Mouse (Mus musculus): Measurements from ENCODE around the gene Zfp970.
"Not testable (repeated sequence)": the region's sequence is repeated elsewhere in the genome, so short reads cannot be mapped to it uniquely, and the experiment has no call there.

The Zfp970 gene

GRCm38 (mm10) chr2:177464676-177465075, at the start of gene Zfp970:
Zfp970 (plus strand) TSS chr2:177464733.
- peak; percentile 0 for DNase-seq (ENCODE audit: low read depth, low spot score)

GRCm38 (mm10) chr2:177468222-177468621, 3.7 kb downstream of the Zfp970 start:
- not testable (repeated sequence) for DNase-seq (ENCODE audit: low read depth, low spot score)

- not testable (repeated sequence) for DNase-seq (ENCODE audit: low read depth, low spot score)
Observed at GRCm38 (mm10) chr2:177472261-177472660, 7.7 kb downstream of the Zfp970 start.

GRCm38 (mm10) chr2:177481971-177482370, 17.4 kb downstream of the Zfp970 start:
- DNase-seq (ENCODE audit: low read depth, low spot score): not testable (repeated sequence)

GRCm38 (mm10) chr2:177483238-177483948, 18.9 kb downstream of the Zfp970 start:
- DNase-seq (ENCODE audit: low read depth, low spot score): not testable (repeated sequence)

- peak; percentile 13 for DNase-seq (ENCODE audit: low read depth, low spot score)
Observed at GRCm38 (mm10) chr2:177498067-177498466, 33.5 kb downstream of the Zfp970 start, which contains the start of gene Gm14403. Gm14403 (plus strand) TSS chr2:177498215.

GRCm38 (mm10) chr2:177499182-177499581, 34.6 kb downstream of the Zfp970 start:
- DNase-seq (ENCODE audit: low read depth, low spot score): not testable (repeated sequence)

- DNase-seq (ENCODE audit: low read depth, low spot score): not testable (repeated sequence)
Observed at GRCm38 (mm10) chr2:177505211-177505719, 40.7 kb downstream of the Zfp970 start.

- not testable (repeated sequence) for DNase-seq (ENCODE audit: low read depth, low spot score)
Observed at GRCm38 (mm10) chr2:177511381-177511780, 46.8 kb downstream of the Zfp970 start.

GRCm38 (mm10) chr2:177511972-177512371, 47.4 kb downstream of the Zfp970 start:
- not testable (repeated sequence) for DNase-seq (ENCODE audit: low read depth, low spot score)

GRCm38 (mm10) chr2:177513991-177514479, 49.5 kb downstream of the Zfp970 start:
- not testable (repeated sequence) for DNase-seq (ENCODE audit: low read depth, low spot score)

GRCm38 (mm10) chr2:177517746-177518145, 53.2 kb downstream of the Zfp970 start:
- DNase-seq (ENCODE audit: low read depth, low spot score): not testable (repeated sequence)

GRCm38 (mm10) chr2:177518354-177518753, 53.8 kb downstream of the Zfp970 start:
- not testable (repeated sequence) for DNase-seq (ENCODE audit: low read depth, low spot score)

- DNase-seq (ENCODE audit: low read depth, low spot score): not testable (repeated sequence)
Observed at GRCm38 (mm10) chr2:177518960-177519359, 54.4 kb downstream of the Zfp970 start.

GRCm38 (mm10) chr2:177520035-177520434, 55.5 kb downstream of the Zfp970 start:
- DNase-seq (ENCODE audit: low read depth, low spot score): no peak

GRCm38 (mm10) chr2:177523061-177523460, 58.5 kb downstream of the Zfp970 start:
- DNase-seq (ENCODE audit: low read depth, low spot score): no peak

GRCm38 (mm10) chr2:177523674-177524073, 59.1 kb downstream of the Zfp970 start:
- DNase-seq (ENCODE audit: low read depth, low spot score): not testable (repeated sequence)

GRCm38 (mm10) chr2:177524171-177524570, 59.6 kb downstream of the Zfp970 start:
- not testable (repeated sequence) for DNase-seq (ENCODE audit: low read depth, low spot score)
